Mouse (Mus musculus): ENCODE results near the gene Rab30.
"Not testable (repeated sequence)": the region's sequence is repeated elsewhere in the genome, so short reads cannot be mapped to it uniquely, and the experiment has no call there.

The Rab30 gene

GRCm38 (mm10) chr7:92741152-92741860, at the start of gene Rab30:
TSS of gene Rab30 (plus strand) at chr7:92741603.
- DNase-seq (ENCODE audit: low read depth, low spot score) = peak; percentile 98

- DNase-seq (ENCODE audit: low read depth, low spot score) = no peak
Measured at GRCm38 (mm10) chr7:92696395-92696794, 45.0 kb upstream of the Rab30 start.

GRCm38 (mm10) chr7:92698770-92699169, 42.6 kb upstream of the Rab30 start:
- no peak for DNase-seq (ENCODE audit: low read depth, low spot score)

- no peak for DNase-seq (ENCODE audit: low read depth, low spot score)
Measured at GRCm38 (mm10) chr7:92703661-92704060, 37.7 kb upstream of the Rab30 start.

- DNase-seq (ENCODE audit: low read depth, low spot score) = no peak
Measured at GRCm38 (mm10) chr7:92705534-92705933, 35.9 kb upstream of the Rab30 start.

GRCm38 (mm10) chr7:92706711-92707110, 34.7 kb upstream of the Rab30 start:
- no peak for DNase-seq (ENCODE audit: low read depth, low spot score)

GRCm38 (mm10) chr7:92709573-92709972, 31.8 kb upstream of the Rab30 start:
- no peak for DNase-seq (ENCODE audit: low read depth, low spot score)

- DNase-seq (ENCODE audit: low read depth, low spot score) = no peak
Measured at GRCm38 (mm10) chr7:92711593-92711992, 29.8 kb upstream of the Rab30 start.

- DNase-seq (ENCODE audit: low read depth, low spot score) = no peak
Measured at GRCm38 (mm10) chr7:92715055-92715454, 26.3 kb upstream of the Rab30 start.

GRCm38 (mm10) chr7:92720156-92720905, 21.1 kb upstream of the Rab30 start:
- no peak for DNase-seq (ENCODE audit: low read depth, low spot score)

GRCm38 (mm10) chr7:92723750-92724149, 17.7 kb upstream of the Rab30 start:
- no peak for DNase-seq (ENCODE audit: low read depth, low spot score)

- DNase-seq (ENCODE audit: low read depth, low spot score) = no peak
Measured at GRCm38 (mm10) chr7:92724261-92724660, 17.1 kb upstream of the Rab30 start.

GRCm38 (mm10) chr7:92729583-92729982, 11.8 kb upstream of the Rab30 start:
- not testable (repeated sequence) for DNase-seq (ENCODE audit: low read depth, low spot score)

GRCm38 (mm10) chr7:92730465-92730864, 10.9 kb upstream of the Rab30 start:
- DNase-seq (ENCODE audit: low read depth, low spot score) = no peak

GRCm38 (mm10) chr7:92730959-92731358, 10.4 kb upstream of the Rab30 start:
- DNase-seq (ENCODE audit: low read depth, low spot score) = no peak

GRCm38 (mm10) chr7:92732136-92732535, 9.3 kb upstream of the Rab30 start:
- no peak for DNase-seq (ENCODE audit: low read depth, low spot score)

GRCm38 (mm10) chr7:92737560-92737959, 3.8 kb upstream of the Rab30 start:
- no peak for DNase-seq (ENCODE audit: low read depth, low spot score)

- DNase-seq (ENCODE audit: low read depth, low spot score) = no peak
Measured at GRCm38 (mm10) chr7:92739956-92740355, 1.4 kb upstream of the Rab30 start.

GRCm38 (mm10) chr7:92740411-92741115, 840 bp upstream of the Rab30 start:
- no peak for DNase-seq (ENCODE audit: low read depth, low spot score)

GRCm38 (mm10) chr7:92741861-92742249, 452 bp downstream of the Rab30 start:
- no peak for DNase-seq (ENCODE audit: low read depth, low spot score)

- no peak for DNase-seq (ENCODE audit: low read depth, low spot score)
Measured at GRCm38 (mm10) chr7:92742341-92742741, 938 bp downstream of the Rab30 start.

- peak; percentile 58 for DNase-seq (ENCODE audit: low read depth, low spot score)
Measured at GRCm38 (mm10) chr7:92742774-92743173, 1.4 kb downstream of the Rab30 start.

Measured in mesoderm, embryonic 11.5 days (tissue).